Mouse (Mus musculus): Measurements from ENCODE around the gene Tcf20. TPM values are rescaled to one million over a fixed set of nuclear protein-coding genes. Genes with fewer than 3 reads are reported as not detected.

The Tcf20 gene
- total RNA-seq, 2 experiments from 2014 or later: 52.2 to 55.8 TPM

GRCm38 (mm10) chr15:82765943-82766342, 221.7 kb downstream of the Tcf20 start:
- intact Hi-C loops (cut with DNase I): no loop called here
- DNase-seq (ENCODE audit: low spot score): no peak

- no peak for DNase-seq (ENCODE audit: low spot score)
- intact Hi-C loops (cut with DNase I): no loop called here
Measured at GRCm38 (mm10) chr15:82764881-82765280, 222.8 kb downstream of the Tcf20 start.

GRCm38 (mm10) chr15:82763631-82764420, 223.8 kb downstream of the Tcf20 start, which contains the start of gene Cyp2d40:
Gene Cyp2d40 (minus strand): TSS chr15:82764183.
- intact Hi-C loops (cut with DNase I): no loop called here
- no peak for DNase-seq (ENCODE audit: low spot score)

Small RNA genes lying within 50 kb of the gene (microRNA-seq; reads per million reads assigned to microRNA genes)
- not detected for gene Gm27618
- gene Mir3080: 1.9 reads per million

Other genes with a start within 250 kb of the Tcf20 start
- not detected for gene Cyp2d40, start 223.7 kb downstream of the Tcf20 start, total RNA-seq (2021)
- not detected for gene Cyp2d26, start 193.6 kb downstream of the Tcf20 start, total RNA-seq (2021)
- gene Nfam1, start 45.4 kb upstream of the Tcf20 start, total RNA-seq (2021): 1 to 10 TPM; 2.9 TPM
- 10 to 100 TPM; 40.5 to 44.8 TPM for gene Serhl, start 101.6 kb upstream of the Tcf20 start, total RNA-seq (2021)
- 10 to 100 TPM; 40.3 to 41.9 TPM for gene Rrp7a, start 134.9 kb upstream of the Tcf20 start, total RNA-seq (2021)
- 10 to 100 TPM; 27.3 to 29.8 TPM for gene Poldip3, start 161.5 kb upstream of the Tcf20 start, total RNA-seq (2021)
- 10 to 100 TPM; 80.4 to 85.5 TPM for gene Cyb5r3, start 184.7 kb upstream of the Tcf20 start, total RNA-seq (2021)